Mouse (Mus musculus) olfactory bulb, adult 2 months (tissue): Measurements from ENCODE around the gene Nr2f1. TPM values are rescaled to one million over a fixed set of nuclear protein-coding genes. Genes with fewer than 3 reads are reported as not detected.

Experiments
- H3K27ac ChIP-seq: fragments of 200-500 bp; 2 replicates; pipeline ENCODE4 v1.5.1; 2012; ENCODE audit warnings: low read depth, low read length; ENCODE audit not compliant: insufficient read depth
- H3K4me1 ChIP-seq: fragments of 200-500 bp; 2 replicates; pipeline ENCODE4 v1.6.1; 2012; ENCODE audit warnings: low read length; ENCODE audit not compliant: control insufficient read depth, insufficient read depth
- H3K4me3 ChIP-seq: fragments of 200-500 bp; 2 replicates; pipeline ENCODE4 v1.5.1; 2012; ENCODE audit warnings: mild to moderate bottlenecking, low read depth, low read length, moderate library complexity; ENCODE audit not compliant: insufficient read depth
- CTCF ChIP-seq: fragments of 200-500 bp; IDR thresholded peaks from 2 replicates; pipeline ENCODE4 v1.5.1; 2012; ENCODE audit warnings: low read depth, mild to moderate bottlenecking, low read length, moderate library complexity; ENCODE audit not compliant: insufficient read depth
- POLR2A ChIP-seq: fragments of 200-500 bp; IDR thresholded peaks from 2 replicates; pipeline ENCODE4 v1.6.1; 2012; ENCODE audit warnings: mild to moderate bottlenecking, low read depth, low read length, moderate library complexity; ENCODE audit not compliant: insufficient read depth
- WGBS: fragments of 180-500 bp; shearing (Covaris S2); methylation state at CpG from one replicate; pipeline ENCODE4 v1.1.7; 2018; 5-methylcytosine and 5-hydroxymethylcytosine counted together
- polyA plus RNA-seq: library from polyadenylated mRNA; stranded (reverse); fragments of >200 nt; gene quantifications from 2 replicates; pipeline ENCODE4 v1.2.4, GENCODE M21; 2012; ENCODE audit warnings: low replicate concordance; ENCODE audit not compliant: missing spikeins, insufficient read depth, insufficient read length

The Nr2f1 gene
- polyA plus RNA-seq, 1 experiment, result not detected

DNA sequence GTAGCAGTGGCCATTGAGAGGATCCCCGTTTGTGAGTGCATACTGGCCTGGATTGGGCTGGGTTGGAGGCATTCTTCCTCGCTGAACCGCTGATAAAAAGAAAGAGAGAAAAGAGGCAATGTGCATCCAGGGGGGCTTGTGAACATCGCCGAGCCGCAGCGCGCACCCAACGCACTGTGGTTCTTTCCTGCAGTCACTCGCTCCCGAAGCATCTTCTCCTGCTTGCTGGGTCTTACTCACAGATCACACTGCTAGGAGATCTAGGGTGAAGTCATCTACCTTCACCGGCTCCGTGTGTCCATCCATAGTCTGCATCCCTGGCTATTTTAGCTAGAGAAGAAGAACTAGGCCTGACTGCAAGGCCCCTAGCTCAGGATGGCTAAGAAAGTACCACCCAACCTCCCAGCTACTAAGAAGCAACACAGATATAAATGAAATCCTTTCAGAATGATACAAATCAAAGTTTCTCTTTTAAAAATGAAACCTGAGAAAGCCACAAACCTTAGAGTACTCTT, 3.9 kb downstream of the Nr2f1 start:
- Histone ChIP-seq H3K27ac (peak overlapping the region; percentile 49), H3K4me1 (peaks cover 14% of the 10 kb centered on the region), H3K4me3 (peak overlapping the region; percentile 41)
- WGBS, result 22% methylated on average over 13 of the region's 13 CpGs
- no peak for TF ChIP-seq CTCF
- no peak for TF ChIP-seq POLR2A

DNA sequence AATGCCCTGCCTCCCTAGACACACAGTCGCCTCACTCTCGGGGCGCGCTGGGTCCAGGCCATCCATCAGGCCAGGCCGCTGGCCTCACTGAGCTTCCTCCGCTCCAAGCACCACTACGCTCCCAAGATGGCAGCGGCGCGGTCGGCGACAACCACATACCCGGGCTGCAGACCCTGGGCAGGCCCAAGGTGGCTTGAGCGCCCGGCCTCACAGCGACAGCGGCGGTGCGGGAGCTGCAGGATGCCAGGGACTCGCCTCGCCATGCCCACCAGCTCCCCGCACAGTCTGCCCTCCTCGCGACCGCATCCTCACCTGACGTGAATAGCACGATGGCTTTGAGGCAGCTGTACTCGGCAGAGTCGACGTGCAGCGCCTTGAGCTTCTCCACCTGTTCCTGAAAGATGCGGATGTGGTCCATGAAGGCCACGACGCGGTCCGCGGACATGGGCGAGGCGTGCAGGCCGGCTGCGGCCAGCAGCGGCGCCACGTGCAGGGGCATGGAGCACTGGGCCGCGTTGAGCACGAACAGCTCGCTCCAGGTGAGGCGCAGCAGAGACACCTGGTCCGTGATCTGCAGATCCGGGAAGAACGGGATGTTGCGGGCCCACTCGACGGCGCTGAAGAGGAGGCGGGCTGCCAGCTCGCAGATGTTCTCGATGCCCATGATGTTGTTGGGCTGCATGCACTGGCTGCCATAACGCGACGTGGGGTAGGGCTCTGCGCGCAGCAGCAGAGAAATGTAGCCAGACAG, 4.5 kb downstream of the Nr2f1 start:
- 16% methylated on average over 64 of the region's 64 CpGs for WGBS
- peaks cover 12% of the 10 kb centered on the region for H3K4me1 ChIP-seq
- H3K4me3 ChIP-seq, result peak overlapping the region; percentile 41
- TF ChIP-seq CTCF (no peak), POLR2A (no peak)
- H3K27ac ChIP-seq, result peak overlapping the region; percentile 49

DNA sequence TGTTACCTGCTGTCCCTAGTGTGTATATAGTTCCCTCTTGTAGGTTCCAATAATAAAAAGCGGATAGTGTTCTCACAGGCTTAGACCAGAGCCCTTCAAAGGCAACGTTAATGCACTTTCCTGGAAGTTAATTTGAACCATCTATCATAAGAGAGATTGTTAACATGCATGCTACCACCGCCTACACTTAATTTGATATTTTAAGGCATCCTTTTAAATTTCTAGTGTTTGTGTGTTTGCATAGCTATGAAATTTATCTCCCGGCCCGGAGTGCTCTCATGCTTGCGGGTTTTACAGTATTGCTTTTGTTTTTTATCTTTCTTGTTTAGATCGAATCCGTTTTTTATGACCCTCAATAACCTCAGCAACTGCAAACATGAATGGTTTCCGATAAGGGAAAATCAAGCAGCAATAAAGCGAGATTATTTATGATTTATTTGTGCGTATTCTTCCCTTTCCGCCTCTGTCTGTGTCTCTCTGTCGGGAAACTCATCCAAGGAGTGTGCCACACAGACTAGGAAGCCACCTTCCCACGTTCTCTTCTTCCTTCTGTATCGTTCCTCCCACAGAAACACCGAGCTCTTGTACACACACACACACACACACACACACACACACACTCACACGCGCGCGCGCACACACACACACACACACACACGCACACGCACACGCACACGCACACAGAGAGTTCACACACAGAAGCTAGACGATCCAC, 5.3 kb downstream of the Nr2f1 start:
- 29% methylated on average over 26 of the region's 26 CpGs for WGBS
- TF ChIP-seq POLR2A (no peak), CTCF (no peak)
- Histone ChIP-seq H3K4me1 (peaks cover 14% of the 10 kb centered on the region), H3K27ac (peak overlapping the region; percentile 49; the same call in 1 of the 2 replicates), H3K4me3 (peak overlapping the region; percentile 41)

DNA sequence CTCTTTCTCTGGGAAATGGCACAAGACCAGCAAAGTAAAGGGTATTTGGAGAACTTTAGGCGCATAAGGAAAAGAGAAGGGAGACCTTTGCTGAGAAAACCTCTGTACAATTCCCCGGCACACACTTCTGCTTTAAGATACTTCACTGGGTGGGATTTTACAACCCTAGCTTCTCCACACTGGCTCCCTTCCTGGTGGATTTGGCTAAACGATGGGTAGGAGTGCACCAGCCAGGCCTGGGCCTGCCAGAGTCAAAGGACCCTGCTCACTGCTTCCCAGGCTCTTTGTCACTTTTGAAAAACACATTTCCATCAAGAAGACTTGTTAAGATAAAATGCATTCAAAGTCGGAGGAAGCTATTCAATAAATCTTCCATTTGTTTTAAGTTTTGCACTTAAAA, 6.3 kb downstream of the Nr2f1 start:
- peaks cover 12% of the 10 kb centered on the region for H3K4me1 ChIP-seq
- WGBS, result 58% methylated on average over 4 of the region's 4 CpGs
- no peak overlapping the region for H3K4me3 ChIP-seq
- no peak overlapping the region for H3K27ac ChIP-seq
- TF ChIP-seq POLR2A (no peak), CTCF (no peak)

DNA sequence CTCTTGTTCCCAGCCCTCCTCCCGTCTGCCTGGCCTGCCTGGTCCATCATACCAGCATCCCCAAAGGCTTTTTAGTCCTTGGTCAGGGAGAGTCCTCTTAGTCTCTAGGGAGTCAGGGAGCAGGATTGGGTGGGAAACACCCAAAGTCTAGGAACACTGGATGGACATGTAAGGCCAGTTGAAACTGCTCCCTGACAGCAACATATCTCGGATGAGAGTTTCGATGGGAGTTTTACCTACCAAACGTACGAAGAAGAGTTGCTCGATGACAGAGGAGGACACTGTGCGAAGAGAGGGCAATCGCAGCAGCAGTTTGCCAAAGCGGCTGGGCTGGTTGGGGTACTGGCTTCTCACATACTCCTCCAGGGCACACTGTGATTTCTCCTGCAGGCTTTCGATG, 10.0 kb downstream of the Nr2f1 start:
- Histone ChIP-seq H3K4me1 (0 out of 2 replicates have a peak, but pooled peaks cover 3% of the 10 kb centered on the region), H3K27ac (no peak overlapping the region), H3K4me3 (no peak overlapping the region)
- WGBS, result 48% methylated on average over 10 of the region's 10 CpGs
- no peak for TF ChIP-seq POLR2A
- TF ChIP-seq CTCF, result no peak

DNA sequence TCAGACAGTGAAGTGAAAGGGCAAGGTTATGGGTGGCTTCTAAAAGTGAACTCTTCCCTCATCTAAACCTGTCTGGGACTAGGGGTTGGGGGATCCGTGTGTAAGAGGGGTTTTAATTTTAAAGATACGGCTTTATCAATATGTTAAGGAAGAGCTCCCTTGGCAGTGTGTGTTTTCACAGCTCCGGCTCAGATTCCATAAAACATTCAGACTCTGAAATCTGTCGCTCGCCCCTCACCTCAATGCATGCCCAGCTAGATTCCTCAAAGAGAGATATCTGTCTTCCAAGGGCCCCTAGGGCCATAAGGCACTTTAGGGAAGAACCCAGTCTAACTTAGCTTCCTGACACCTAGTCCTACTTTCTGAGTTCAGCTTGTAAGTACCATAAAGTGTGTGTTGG, 11.7 kb downstream of the Nr2f1 start:
- WGBS, result 62% methylated on average over 5 of the region's 5 CpGs
- H3K4me3 ChIP-seq, result no peak overlapping the region
- H3K27ac ChIP-seq, result no peak overlapping the region
- H3K4me1 ChIP-seq, result 0 out of 2 replicates have a peak, but pooled peaks cover 3% of the 10 kb centered on the region
- TF ChIP-seq POLR2A (no peak), CTCF (no peak)

DNA sequence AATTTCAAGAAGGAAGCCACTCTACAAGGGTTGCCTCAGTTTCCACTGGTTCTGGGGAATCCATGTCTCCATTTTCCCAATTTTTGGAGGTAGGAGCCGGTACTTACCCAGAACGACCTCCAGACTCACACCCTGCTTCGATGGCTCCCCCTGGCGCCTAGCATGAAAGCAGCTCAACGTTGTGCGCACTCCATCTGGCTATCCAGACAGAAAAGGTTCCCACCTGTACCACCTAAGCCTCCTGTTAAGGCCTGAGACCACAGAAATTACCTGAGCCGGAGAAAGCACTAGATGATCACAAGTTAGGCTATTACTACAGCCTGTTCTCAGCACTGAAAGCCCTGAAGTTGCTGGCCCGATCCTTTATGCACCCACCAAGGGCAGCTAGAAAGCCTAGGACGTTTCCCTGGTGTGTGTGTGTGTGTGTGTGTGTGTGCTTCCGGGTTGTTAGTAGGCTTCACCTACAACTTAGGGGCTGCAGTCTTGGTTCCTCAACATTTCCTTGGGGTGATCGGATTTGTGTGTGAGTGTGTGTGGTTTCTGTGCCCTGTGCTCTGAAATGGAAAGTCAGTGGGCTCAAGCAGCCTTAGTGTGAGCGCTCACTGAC, 13.1 kb downstream of the Nr2f1 start:
- H3K27ac ChIP-seq, result no peak overlapping the region
- H3K4me1 ChIP-seq, result 0 out of 2 replicates have a peak, but pooled peaks cover 3% of the 10 kb centered on the region
- no peak overlapping the region for H3K4me3 ChIP-seq
- WGBS, result 31% methylated on average over 12 of the region's 12 CpGs
- peak; percentile 20; the same call in 1 of the 2 replicates for TF ChIP-seq CTCF
- no peak for TF ChIP-seq POLR2A

DNA sequence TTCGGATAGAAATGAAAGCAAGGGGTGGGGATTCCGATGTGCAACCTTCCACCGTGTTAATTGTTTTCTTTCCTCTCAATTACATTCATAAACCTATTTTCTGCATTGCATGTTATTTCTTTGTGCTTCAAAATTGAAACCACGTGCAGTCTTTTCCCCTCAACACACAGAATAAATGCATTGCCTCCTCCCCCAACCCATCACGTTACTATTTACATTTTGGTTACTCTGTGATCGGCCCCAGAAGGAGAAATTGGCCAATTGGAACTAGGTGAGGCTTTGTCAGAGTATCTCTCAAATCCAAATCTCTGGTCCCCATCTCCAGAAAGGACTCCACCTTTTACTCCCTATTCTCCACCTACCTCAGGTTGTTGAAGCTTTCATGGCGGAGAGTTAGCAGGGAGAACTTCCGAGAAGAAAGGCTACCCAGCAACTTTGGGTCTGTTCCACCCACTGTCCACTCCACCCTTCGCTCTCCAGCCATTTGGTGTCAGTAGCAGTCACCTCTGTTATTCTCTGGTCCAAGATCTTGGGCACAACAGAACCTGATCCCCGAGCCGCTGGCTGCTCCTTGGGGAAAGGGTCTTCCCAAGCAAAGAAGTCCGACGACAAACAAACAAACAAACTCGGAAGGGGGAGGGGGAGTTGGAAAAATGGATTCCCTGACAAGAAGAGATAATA, 14.6 kb downstream of the Nr2f1 start:
- WGBS, result 27% methylated on average over 14 of the region's 14 CpGs
- TF ChIP-seq POLR2A (no peak), CTCF (no peak)
- no peak overlapping the region for H3K27ac ChIP-seq
- 0 out of 2 replicates have a peak, but pooled peaks cover 3% of the 10 kb centered on the region for H3K4me1 ChIP-seq
- no peak overlapping the region for H3K4me3 ChIP-seq

DNA sequence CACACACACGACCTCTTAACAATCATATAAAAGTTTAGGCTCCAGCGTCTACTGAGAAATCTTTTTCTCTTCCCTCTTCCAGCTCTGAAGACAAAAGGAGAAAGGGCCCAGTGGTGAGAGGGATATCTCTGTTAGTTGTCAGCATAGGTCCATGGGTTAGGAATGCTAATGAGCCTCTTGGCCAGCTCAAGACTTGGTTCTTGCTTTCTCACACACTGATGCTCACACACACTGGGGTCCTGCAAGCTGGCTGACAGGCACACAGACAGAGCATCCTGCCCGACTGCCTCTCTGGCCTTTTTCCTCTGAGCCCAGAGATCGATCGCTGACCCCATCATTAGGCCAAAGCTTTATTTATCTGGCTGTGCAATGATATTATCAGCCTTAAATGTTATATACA, 15.6 kb downstream of the Nr2f1 start:
- no peak overlapping the region for H3K27ac ChIP-seq
- WGBS, result 47% methylated on average over 5 of the region's 5 CpGs
- H3K4me3 ChIP-seq, result no peak overlapping the region
- TF ChIP-seq CTCF (no peak), POLR2A (no peak)
- H3K4me1 ChIP-seq, result peaks cover 4% of the 10 kb centered on the region; the same call in 1 of the 2 replicates
